Mouse (Mus musculus): ENCODE measurements around the gene Fat4. TPM values are rescaled to one million over a fixed set of nuclear protein-coding genes. Genes with fewer than 3 reads are reported as not detected.
A peak's percentile ranks its signal among the peaks of the same experiment; 100 is the strongest.

Gene Fat4
- polyA plus RNA-seq (2012; ENCODE audit: insufficient read depth, insufficient read length, missing spikeins): 0.91 and 1.3 TPM in 2 replicates

GRCm38 (mm10) chr3:38886890-38887355 is at the start of gene Fat4:
Gene Fat4, plus strand, starts transcription at chr3:38886940.
- Histone ChIP-seq H3K27ac (replicated peaks; ENCODE audit: low read depth, low read length) (peak within 1 kb of the TSS; percentile 53), H3K4me1 (ENCODE audit: control insufficient read depth, insufficient read depth, insufficient read length, low read length) (peaks cover 9% of the 10 kb centered on the region), H3K4me3 (ENCODE audit: insufficient read depth, low read depth, low read length) (peak within 1 kb of the TSS; percentile 86)

DNA sequence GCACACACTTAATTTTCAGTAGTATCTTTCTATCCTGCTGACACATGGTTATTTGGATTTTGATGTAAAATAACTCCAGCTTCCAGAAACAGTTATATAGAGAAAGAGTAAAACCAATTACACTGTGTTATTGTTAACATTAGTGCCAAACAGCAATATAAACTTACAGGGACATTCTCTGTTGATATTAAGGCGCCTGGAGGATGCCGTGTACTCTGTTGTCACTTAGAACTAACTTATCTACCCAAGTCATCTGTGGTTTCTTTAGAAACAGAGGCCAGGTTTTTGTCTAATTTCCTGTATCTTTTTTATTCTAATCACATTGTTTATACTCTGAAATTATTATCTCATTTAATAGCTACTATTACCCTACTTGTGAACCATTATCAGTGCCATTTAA is 47.3 kb upstream of the Fat4 start:
- Histone ChIP-seq H3K27ac (replicated peaks; ENCODE audit: low read depth, low read length) (no peak overlapping the region), H3K4me3 (ENCODE audit: insufficient read depth, low read depth, low read length) (no peak overlapping the region), H3K4me1 (ENCODE audit: control insufficient read depth, insufficient read depth, insufficient read length, low read length) (no peaks in the 10 kb centered on the region)

GRCm38 (mm10) chr3:38843000-38843538 is 43.7 kb upstream of the Fat4 start:
- no peak overlapping the region for H3K27ac ChIP-seq (replicated peaks; ENCODE audit: low read depth, low read length)
- no peak overlapping the region for H3K4me3 ChIP-seq (ENCODE audit: insufficient read depth, low read depth, low read length)
- no peaks in the 10 kb centered on the region for H3K4me1 ChIP-seq (ENCODE audit: control insufficient read depth, insufficient read depth, insufficient read length, low read length)

DNA sequence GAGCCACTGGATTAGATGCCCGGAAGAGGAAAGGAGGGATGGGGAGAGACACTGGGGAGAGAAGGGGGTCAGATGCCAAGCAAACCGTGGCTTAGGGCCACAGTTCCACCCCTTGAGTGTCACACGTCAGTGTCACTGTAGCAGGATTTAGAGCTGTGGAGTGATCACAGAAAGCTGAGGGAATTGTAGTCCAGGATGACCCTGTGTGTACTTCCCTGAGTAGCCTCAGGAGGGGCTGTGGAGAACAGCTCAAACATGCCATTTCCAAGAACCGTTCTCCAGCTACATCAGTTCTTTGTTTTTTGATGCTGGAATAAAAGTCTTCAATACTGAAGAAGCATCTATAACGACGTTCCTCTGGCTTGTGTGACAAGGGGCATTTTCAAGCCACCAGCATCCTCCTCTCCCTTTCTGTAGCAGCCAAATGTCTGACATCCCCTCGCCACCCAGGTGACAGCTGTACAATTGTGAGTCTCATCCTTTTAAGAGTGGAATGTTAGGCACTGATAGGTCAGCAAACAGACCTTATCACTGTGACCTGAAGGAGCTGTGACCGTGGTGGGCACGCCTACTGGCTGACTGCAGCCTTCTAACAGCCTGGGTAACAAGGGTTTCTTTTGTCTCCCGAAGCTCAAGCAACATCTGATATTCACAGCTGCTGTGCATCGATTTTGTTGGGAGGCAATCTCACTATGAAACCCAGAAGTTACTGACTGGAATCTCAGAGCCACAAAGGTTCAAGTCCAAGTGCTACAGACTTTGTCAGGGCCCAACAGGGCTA is 39.9 kb upstream of the Fat4 start:
- Histone ChIP-seq H3K27ac (replicated peaks; ENCODE audit: low read depth, low read length) (no peak overlapping the region), H3K4me1 (ENCODE audit: control insufficient read depth, insufficient read depth, insufficient read length, low read length) (no peaks in the 10 kb centered on the region), H3K4me3 (ENCODE audit: insufficient read depth, low read depth, low read length) (no peak overlapping the region)

- Histone ChIP-seq H3K4me1 (ENCODE audit: control insufficient read depth, insufficient read depth, insufficient read length, low read length) (no peaks in the 10 kb centered on the region), H3K27ac (replicated peaks; ENCODE audit: low read depth, low read length) (no peak overlapping the region), H3K4me3 (ENCODE audit: insufficient read depth, low read depth, low read length) (no peak overlapping the region)
Measured at GRCm38 (mm10) chr3:38849077-38849476, 37.7 kb upstream of the Fat4 start.

DNA sequence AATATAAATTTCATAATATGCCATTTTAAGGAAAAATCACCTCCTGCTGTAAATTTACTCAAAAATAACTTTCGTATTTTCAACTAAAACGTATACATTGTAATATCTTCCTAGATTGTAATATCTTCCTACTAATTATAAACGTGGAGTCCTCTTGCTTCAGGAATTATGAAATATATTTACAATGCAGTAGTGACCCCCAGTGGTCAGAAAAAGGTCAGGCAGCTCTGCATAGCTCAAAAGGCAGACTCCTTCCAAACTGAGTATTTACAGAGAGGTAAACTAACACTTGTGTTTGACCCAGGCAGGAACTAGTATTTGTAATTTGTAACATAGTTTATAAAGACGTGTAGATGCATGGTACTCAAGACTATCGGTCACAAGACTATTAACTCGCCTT is 37.2 kb upstream of the Fat4 start:
- Histone ChIP-seq H3K4me3 (ENCODE audit: insufficient read depth, low read depth, low read length) (no peak overlapping the region), H3K4me1 (ENCODE audit: control insufficient read depth, insufficient read depth, insufficient read length, low read length) (no peaks in the 10 kb centered on the region), H3K27ac (replicated peaks; ENCODE audit: low read depth, low read length) (no peak overlapping the region)

DNA sequence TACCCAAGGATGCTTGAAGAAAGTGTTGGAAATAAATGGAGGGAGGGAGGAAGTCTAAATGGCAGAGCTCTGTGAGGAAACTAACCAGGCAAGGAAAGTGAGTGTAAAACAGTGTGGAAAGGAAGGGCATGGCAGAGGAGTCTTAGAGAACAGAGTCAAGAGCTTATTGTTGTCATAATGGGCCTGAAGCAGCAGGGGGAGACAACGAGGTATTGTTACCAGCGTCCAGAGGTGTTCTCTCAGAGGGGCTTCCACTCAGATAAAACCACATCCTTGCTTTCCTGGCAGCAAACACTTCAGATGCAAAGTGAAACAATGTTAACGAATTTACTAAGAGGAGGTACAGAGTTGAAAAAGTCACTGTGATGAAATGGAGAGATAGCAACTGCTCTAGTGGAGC is 33.1 kb upstream of the Fat4 start:
- Histone ChIP-seq H3K27ac (replicated peaks; ENCODE audit: low read depth, low read length) (no peak overlapping the region), H3K4me3 (ENCODE audit: insufficient read depth, low read depth, low read length) (no peak overlapping the region), H3K4me1 (ENCODE audit: control insufficient read depth, insufficient read depth, insufficient read length, low read length) (no peaks in the 10 kb centered on the region)

GRCm38 (mm10) chr3:38860683-38861082 is 26.1 kb upstream of the Fat4 start:
- Histone ChIP-seq H3K27ac (replicated peaks; ENCODE audit: low read depth, low read length) (no peak overlapping the region), H3K4me3 (ENCODE audit: insufficient read depth, low read depth, low read length) (no peak overlapping the region), H3K4me1 (ENCODE audit: control insufficient read depth, insufficient read depth, insufficient read length, low read length) (no peaks in the 10 kb centered on the region)

DNA sequence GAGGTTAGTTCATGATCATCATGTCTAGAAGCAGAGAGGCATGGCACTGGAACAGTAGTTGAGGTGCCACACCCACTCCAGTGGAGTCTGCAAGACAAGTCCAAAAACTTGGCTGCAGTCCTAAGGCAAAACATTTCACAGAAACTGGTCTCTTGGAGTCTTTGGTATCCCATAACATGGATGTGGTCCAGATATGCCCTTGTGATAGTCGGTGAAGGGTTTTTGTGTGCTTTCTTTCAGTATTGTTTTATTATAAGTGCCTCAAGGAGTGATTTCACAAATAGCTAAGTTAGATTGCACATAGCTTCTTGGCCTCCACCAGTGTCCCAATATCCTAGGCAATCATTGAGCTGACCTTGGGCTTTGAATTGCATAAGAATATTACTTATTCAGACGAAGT is 15.4 kb upstream of the Fat4 start:
- Histone ChIP-seq H3K27ac (replicated peaks; ENCODE audit: low read depth, low read length) (no peak overlapping the region), H3K4me3 (ENCODE audit: insufficient read depth, low read depth, low read length) (no peak overlapping the region), H3K4me1 (ENCODE audit: control insufficient read depth, insufficient read depth, insufficient read length, low read length) (no peaks in the 10 kb centered on the region)

- Histone ChIP-seq H3K4me3 (ENCODE audit: insufficient read depth, low read depth, low read length) (no peak overlapping the region), H3K27ac (replicated peaks; ENCODE audit: low read depth, low read length) (no peak overlapping the region), H3K4me1 (ENCODE audit: control insufficient read depth, insufficient read depth, insufficient read length, low read length) (no peaks in the 10 kb centered on the region)
Measured at GRCm38 (mm10) chr3:38875872-38876271, 10.9 kb upstream of the Fat4 start.

DNA sequence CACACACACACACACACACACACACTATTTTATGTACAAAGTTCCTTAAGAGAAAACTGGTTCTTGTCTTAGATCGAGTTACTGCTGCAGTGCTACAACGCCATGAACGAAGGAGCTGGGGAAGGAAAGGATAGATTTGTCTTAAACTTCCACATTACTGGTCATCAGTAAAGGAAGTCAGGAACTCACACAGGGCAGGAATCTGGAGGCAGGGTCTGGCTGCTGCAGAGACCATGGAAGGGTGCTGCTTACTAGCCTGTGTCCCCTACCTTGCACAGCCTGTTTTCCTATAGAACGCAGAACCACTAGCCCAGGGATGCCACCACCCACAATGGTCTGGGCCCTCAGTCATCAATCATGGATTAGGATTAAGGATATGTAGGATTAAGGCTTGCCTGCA is 10.0 kb upstream of the Fat4 start:
- no peaks in the 10 kb centered on the region for H3K4me1 ChIP-seq (ENCODE audit: control insufficient read depth, insufficient read depth, insufficient read length, low read length)
- no peak overlapping the region for H3K4me3 ChIP-seq (ENCODE audit: insufficient read depth, low read depth, low read length)
- H3K27ac ChIP-seq (replicated peaks; ENCODE audit: low read depth, low read length): no peak overlapping the region

DNA sequence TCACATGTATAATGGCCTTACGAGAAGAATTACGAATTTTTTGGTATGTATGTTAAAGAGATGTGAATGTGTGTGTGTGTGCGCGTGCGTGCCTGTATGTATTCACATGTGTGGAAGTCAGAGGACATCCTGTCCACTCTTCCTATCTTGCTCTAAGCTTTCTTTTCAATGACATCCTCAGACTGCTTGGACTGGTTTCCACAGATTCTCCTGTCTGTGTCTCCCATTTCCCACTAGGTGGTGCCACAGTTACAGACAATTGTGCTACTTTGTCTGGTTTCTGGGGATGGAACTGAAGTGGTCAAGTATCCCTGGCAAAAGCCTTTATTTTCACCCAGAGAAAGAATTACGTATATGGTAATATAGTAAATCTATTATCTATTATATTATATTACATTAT is 4.0 kb upstream of the Fat4 start:
- H3K27ac ChIP-seq (replicated peaks; ENCODE audit: low read depth, low read length): no peak overlapping the region
- no peaks in the 10 kb centered on the region for H3K4me1 ChIP-seq (ENCODE audit: control insufficient read depth, insufficient read depth, insufficient read length, low read length)
- H3K4me3 ChIP-seq (ENCODE audit: insufficient read depth, low read depth, low read length): no peak overlapping the region

GRCm38 (mm10) chr3:38883676-38884075 is 3.1 kb upstream of the Fat4 start:
- no peak overlapping the region for H3K4me3 ChIP-seq (ENCODE audit: insufficient read depth, low read depth, low read length)
- no peaks in the 10 kb centered on the region for H3K4me1 ChIP-seq (ENCODE audit: control insufficient read depth, insufficient read depth, insufficient read length, low read length)
- H3K27ac ChIP-seq (replicated peaks; ENCODE audit: low read depth, low read length): no peak overlapping the region

GRCm38 (mm10) chr3:38884276-38884675 is 2.5 kb upstream of the Fat4 start:
- H3K4me3 ChIP-seq (ENCODE audit: insufficient read depth, low read depth, low read length): no peak overlapping the region; the same call in 1 of the 2 replicates
- H3K4me1 ChIP-seq (ENCODE audit: control insufficient read depth, insufficient read depth, insufficient read length, low read length): peaks cover 4% of the 10 kb centered on the region; the same call in 1 of the 2 replicates
- H3K27ac ChIP-seq (replicated peaks; ENCODE audit: low read depth, low read length): no peak overlapping the region

DNA sequence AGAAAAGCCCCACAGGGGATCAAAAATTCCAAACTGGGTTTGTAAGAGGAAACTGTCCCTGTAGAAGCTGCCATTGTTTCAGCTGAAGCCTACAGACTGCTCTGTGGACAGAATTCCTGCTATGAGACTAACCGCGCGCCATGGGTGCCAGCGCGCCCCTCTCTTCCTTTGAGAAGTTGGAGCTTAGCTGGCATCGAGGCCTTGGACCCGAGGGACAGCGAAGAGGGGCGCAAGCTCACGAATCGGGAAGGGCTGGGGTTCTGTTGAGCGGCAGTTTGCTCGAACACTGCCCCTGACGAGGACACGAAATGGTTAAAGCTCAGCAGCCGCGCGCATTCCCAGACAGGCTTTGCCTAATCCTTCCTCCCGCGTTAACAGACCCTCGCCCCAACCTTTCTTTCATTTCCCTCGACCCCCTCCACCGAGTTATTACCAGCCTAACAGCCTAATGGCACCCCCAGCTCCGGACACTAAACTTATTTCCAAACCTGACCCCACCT is 1.8 kb upstream of the Fat4 start:
- H3K4me3 ChIP-seq (ENCODE audit: insufficient read depth, low read depth, low read length): peak overlapping the region; percentile 86
- H3K27ac ChIP-seq (replicated peaks; ENCODE audit: low read depth, low read length): peak overlapping the region; percentile 69
- peaks cover 5% of the 10 kb centered on the region; the same call in 1 of the 2 replicates for H3K4me1 ChIP-seq (ENCODE audit: control insufficient read depth, insufficient read depth, insufficient read length, low read length)

Data from brown adipose tissue, adult 24 weeks (tissue).